Mouse (Mus musculus) thymus, adult 2 months (tissue): ENCODE results near the gene Acrbp. TPM values are rescaled to one million over a fixed set of nuclear protein-coding genes. Genes with fewer than 3 reads are reported as not detected.
A peak's percentile ranks its signal among the peaks of the same experiment; 100 is the strongest.

Source experiments
- DNase-seq: peaks from one replicate; pipeline ENCODE4 v3.0.0; 2021
- H3K27ac ChIP-seq: fragments of 200-500 bp; 2 replicates; pipeline ENCODE4 v1.5.1; 2012; ENCODE audit warnings: low read length, control low read depth; ENCODE audit not compliant: control insufficient read depth, insufficient read depth
- H3K27me3 ChIP-seq: fragments of 200-500 bp; 2 replicates; pipeline ENCODE4 v1.6.1; 2012; ENCODE audit warnings: mild to moderate bottlenecking, low read length, moderate library complexity, mixed read lengths; ENCODE audit not compliant: control insufficient read depth, insufficient read depth
- H3K36me3 ChIP-seq: fragments of 200-500 bp; 2 replicates; pipeline ENCODE4 v1.6.1; 2012; ENCODE audit warnings: mild to moderate bottlenecking, low read length, moderate library complexity; ENCODE audit not compliant: control insufficient read depth, insufficient read depth
- H3K4me1 ChIP-seq: fragments of 200-500 bp; replicated peaks from 2 replicates; pipeline ENCODE4 v1.6.1; 2012; ENCODE audit warnings: low read length; ENCODE audit not compliant: control insufficient read depth, insufficient read depth
- H3K4me3 ChIP-seq: fragments of 200-500 bp; 2 replicates; pipeline ENCODE4 v1.5.1; 2012; ENCODE audit warnings: mild to moderate bottlenecking, low read length, control low read depth, moderate library complexity; ENCODE audit not compliant: control insufficient read depth, insufficient read depth
- CTCF ChIP-seq: fragments of 200-500 bp; IDR thresholded peaks from 2 replicates; pipeline ENCODE4 v1.5.1; 2012; ENCODE audit warnings: mild to moderate bottlenecking, control low read depth, low read length, moderate library complexity, borderline replicate concordance; ENCODE audit not compliant: control insufficient read depth, poor library complexity, insufficient read depth; ENCODE audit errors: extremely low read depth
- POLR2A ChIP-seq: fragments of 200-500 bp; IDR thresholded peaks from 2 replicates; pipeline ENCODE4 v1.6.1; 2012; ENCODE audit warnings: mild to moderate bottlenecking, low read length, control low read depth, moderate library complexity; ENCODE audit not compliant: control insufficient read depth, poor library complexity, insufficient read depth; ENCODE audit errors: extremely low read depth
- WGBS: fragments of 180-500 bp; shearing (Covaris S2); methylation state at CpG from one replicate; pipeline ENCODE4 v1.1.7; 2018; 5-methylcytosine and 5-hydroxymethylcytosine counted together
- polyA plus RNA-seq: library from polyadenylated mRNA; depleted of rRNA; stranded (reverse); fragments of >200 nt; gene quantifications from 2 replicates; pipeline ENCODE4 v1.2.3, GENCODE M21; 2012

Acrbp gene
- polyA plus RNA-seq, 1 experiment, result 89.5 TPM

DNA sequence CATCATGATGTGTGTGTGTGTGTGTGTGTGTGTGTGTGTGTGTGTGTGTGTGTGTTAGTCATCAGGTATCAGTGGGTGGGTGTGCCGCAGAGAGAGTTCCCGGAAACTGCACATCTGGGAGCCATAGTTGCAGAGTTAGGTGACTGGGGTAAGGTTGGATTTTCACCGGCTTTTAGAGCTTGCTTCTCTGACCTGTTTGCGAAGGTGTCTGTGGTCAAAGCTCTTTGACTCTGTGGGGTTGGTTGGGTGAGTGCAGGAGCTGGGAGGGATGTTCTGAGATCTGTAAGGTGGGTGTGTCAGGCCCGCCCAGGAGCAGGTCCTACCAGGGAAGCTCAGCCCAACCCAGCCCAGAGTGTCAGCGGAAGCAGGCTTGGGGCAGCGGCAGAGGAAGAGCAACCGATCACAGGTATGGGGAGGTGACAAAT is 18.1 kb downstream of the Acrbp start, which contains the start of gene Lpar5:
Lpar5 (plus strand) TSS at position 350 of the 425 bp plus-strand sequence.
- WGBS, result 76% methylated on average over 8 of the region's 8 CpGs
- DNase-seq, result no peak

DNA sequence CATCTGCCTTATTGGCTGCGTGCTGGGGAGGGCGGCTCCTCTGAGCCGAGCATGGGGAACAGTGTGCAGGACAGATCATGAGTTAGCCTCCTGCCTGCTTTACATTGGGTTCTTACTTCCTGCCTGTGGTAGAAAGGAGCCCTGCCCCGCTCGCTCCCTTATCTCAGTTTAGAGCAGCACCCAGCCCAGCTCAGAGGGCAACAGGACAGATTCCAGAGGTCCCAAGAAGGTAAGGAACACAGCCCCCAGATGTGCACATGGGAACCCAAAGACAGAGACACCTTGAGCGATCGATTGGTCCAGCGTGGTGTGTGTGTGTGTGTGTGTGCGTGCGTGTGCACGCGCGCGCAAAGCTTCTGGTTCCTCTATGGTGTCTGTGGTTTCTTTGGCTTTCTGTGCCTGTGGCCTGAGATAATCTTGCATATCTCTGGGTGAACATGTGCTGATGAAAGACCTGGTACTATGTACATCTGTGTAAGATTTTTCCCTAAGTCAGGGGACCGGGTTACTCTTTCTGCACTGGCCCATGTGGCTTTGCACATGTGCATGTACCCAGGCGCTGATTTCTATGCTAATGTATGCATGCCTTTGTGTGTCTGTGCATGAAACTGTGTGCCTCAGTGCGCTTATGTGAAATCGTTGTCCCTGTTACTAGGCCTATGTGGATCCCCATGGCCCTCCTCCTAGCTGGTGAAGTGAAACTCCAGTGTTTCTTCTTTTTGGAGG is 21.8 kb downstream of the Acrbp start:
- peaks cover 32% of the 10 kb centered on the region for H3K4me1 ChIP-seq
- no peaks in the 10 kb centered on the region for H3K27me3 ChIP-seq
- WGBS, result 7% methylated on average over 18 of the region's 18 CpGs
- H3K27ac ChIP-seq, result peak overlapping the region; percentile 34
- H3K36me3 ChIP-seq, result no peaks in the 10 kb centered on the region
- H3K4me3 ChIP-seq, result peak overlapping the region; percentile 47
- DNase-seq, result peak; percentile 69
- TF ChIP-seq POLR2A, result no peak

More for the DNA sequence above, 18.1 kb downstream of the Acrbp start, which contains the start of gene Lpar5:
- Histone ChIP-seq H3K36me3 (no peaks in the 10 kb centered on the region), H3K4me1 (peaks cover 14% of the 10 kb centered on the region), H3K4me3 (no peak within 1 kb of the TSS), H3K27me3 (no peaks in the 10 kb centered on the region), H3K27ac (no peak within 1 kb of the TSS)
- TF ChIP-seq CTCF, result no peak
- no peak for TF ChIP-seq POLR2A

DNA sequence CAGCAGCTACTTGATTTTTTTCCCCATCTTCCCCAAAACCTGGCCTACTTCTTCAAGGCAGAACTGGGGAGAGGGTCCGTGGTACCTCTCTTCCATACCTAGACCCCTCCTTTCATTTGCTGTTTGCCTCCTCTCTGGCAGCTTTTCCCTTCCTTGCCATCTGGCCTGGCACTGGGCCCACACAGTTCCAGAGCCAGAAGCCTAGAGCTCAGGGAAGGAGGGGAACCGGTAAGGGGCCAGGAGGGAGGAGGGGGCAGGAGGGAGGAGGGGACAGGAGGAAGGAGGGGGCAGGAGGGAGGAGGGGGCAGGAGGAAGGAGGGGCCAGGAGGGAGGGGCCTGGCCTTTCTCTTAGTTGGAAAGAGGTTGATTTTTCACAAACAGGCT is 22.4 kb downstream of the Acrbp start:
- Histone ChIP-seq H3K27ac (peak overlapping the region; percentile 34), H3K4me3 (peak overlapping the region; percentile 29), H3K27me3 (no peaks in the 10 kb centered on the region), H3K4me1 (peaks cover 32% of the 10 kb centered on the region), H3K36me3 (no peaks in the 10 kb centered on the region)
- DNase-seq, result peak; percentile 61
- 1% methylated on average over 2 of the region's 2 CpGs for WGBS
- TF ChIP-seq CTCF, result no peak
- no peak for TF ChIP-seq POLR2A

DNA sequence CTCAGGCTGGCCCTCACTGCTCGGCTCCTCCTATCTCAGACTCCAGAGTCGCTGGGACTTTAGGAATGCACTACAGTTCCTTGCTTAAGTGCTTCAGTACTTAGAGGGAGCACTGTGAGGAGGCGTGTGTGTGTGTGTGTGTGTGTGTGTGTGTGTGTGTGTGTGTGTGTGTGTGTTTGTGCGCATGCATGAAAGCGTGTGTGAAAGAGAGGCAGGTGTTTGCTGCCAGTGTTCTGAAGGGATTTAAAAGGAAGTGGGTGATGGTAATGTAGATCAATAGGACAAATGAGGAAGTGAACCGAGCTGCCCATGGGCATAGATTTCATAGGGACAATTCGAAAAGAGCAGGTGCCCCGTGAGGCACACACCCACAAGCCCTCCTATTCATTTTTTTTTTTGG is 24.3 kb downstream of the Acrbp start:
- WGBS, result 12% methylated on average over 8 of the region's 8 CpGs
- peak; percentile 26 for DNase-seq
- no peak overlapping the region for H3K4me3 ChIP-seq
- H3K4me1 ChIP-seq, result peaks cover 32% of the 10 kb centered on the region
- H3K27ac ChIP-seq, result no peak overlapping the region
- no peaks in the 10 kb centered on the region for H3K27me3 ChIP-seq
- no peak for TF ChIP-seq POLR2A
- no peak for TF ChIP-seq CTCF
- no peaks in the 10 kb centered on the region for H3K36me3 ChIP-seq

DNA sequence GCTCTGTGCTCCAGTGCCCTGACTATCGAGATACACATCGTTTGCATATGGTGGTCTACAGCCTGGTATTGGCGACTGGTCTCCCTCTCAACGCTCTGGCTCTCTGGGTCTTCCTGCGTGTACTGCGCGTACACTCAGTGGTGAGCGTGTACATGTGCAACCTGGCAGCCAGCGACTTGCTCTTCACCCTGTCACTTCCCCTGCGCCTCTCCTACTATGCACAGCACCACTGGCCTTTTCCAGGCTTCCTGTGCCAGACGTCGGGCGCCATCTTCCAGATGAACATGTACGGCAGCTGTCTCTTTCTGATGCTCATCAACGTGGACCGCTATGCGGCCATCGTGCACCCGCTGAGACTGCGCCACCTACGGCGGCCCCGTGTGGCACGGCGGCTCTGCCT is 31.9 kb downstream of the Acrbp start:
- Histone ChIP-seq H3K4me1 (no peaks in the 10 kb centered on the region), H3K4me3 (no peak overlapping the region), H3K27me3 (no peaks in the 10 kb centered on the region), H3K36me3 (peaks cover 3% of the 10 kb centered on the region; the same call in 1 of the 2 replicates), H3K27ac (no peak overlapping the region)
- TF ChIP-seq POLR2A, result no peak
- TF ChIP-seq CTCF, result no peak
- DNase-seq, result no peak
- WGBS, result 92% methylated on average over 25 of the region's 25 CpGs

DNA sequence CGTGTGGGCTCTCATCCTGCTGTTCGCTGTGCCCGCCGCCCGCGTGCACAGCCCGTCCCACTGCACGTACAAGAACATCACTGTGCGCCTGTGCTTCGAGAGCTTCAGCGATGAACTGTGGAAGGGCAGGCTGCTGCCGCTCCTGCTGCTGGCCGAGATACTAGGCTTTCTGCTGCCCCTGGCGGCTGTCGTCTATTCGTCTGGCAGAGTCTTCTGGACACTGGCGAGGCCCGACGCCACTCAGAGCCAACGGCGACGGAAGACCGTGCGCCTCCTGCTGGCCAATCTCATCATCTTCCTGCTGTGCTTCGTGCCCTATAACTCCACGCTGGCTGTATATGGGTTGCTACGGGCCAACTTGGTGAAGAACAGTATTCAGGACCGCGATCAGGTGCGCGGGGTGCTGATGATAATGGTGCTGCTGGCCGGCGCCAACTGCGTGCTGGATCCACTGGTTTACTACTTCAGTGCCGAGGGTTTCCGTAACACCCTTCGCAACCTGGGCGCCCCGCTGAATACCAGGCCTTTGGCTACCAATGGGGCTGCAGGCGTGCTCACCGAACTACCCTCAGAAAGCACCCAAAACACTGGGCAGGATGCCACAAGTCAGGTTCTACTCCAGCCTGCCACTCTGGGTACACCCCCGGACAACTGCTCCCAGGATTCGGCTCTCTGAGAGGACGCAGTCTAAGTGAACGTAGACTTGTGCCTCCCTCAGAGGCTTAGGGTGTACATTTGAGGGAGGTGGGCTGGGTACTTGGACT is 32.5 kb downstream of the Acrbp start:
- TF ChIP-seq POLR2A (no peak), CTCF (no peak)
- Histone ChIP-seq H3K4me3 (no peak overlapping the region), H3K36me3 (peaks cover 3% of the 10 kb centered on the region; the same call in 1 of the 2 replicates), H3K4me1 (no peaks in the 10 kb centered on the region), H3K27me3 (no peaks in the 10 kb centered on the region), H3K27ac (no peak overlapping the region)
- DNase-seq, result no peak
- WGBS, result 92% methylated on average over 45 of the region's 45 CpGs
